Mouse (Mus musculus) hindbrain, embryonic 10.5 days (tissue): ENCODE results near the gene Tbc1d9b. TPM values are rescaled to one million over a fixed set of nuclear protein-coding genes. Genes with fewer than 3 reads are reported as not detected.

Source experiments
- DNase-seq: peaks from one replicate; pipeline ENCODE4 v3.0.0-alpha.2; 2017; ENCODE audit warnings: low spot score
- H3K27ac ChIP-seq: fragments of 300-500 bp; sonication (generic); 2 replicates; pipeline ENCODE4 v1.5.1; 2016; ENCODE audit warnings: mild to moderate bottlenecking, moderate library complexity
- H3K27me3 ChIP-seq: fragments of 300-500 bp; sonication (generic); 2 replicates; pipeline ENCODE4 v1.6.1; 2016; ENCODE audit warnings: mild to moderate bottlenecking; ENCODE audit not compliant: poor library complexity, insufficient read depth, severe bottlenecking
- H3K36me3 ChIP-seq: fragments of 300-500 bp; sonication (generic); 2 replicates; pipeline ENCODE4 v1.6.1; 2016; ENCODE audit warnings: mild to moderate bottlenecking, moderate library complexity
- H3K4me1 ChIP-seq: fragments of 300-500 bp; sonication (generic); replicated peaks from 2 replicates; pipeline ENCODE4 v1.6.1; 2016; ENCODE audit warnings: mild to moderate bottlenecking
- H3K4me3 ChIP-seq: fragments of 300-500 bp; sonication (generic); 2 replicates; pipeline ENCODE4 v1.5.1; 2016; ENCODE audit warnings: mild to moderate bottlenecking, moderate library complexity
- H3K9me3 ChIP-seq: fragments of 300-500 bp; sonication (generic); 2 replicates; pipeline ENCODE4 v1.6.1; 2016; ENCODE audit warnings: mild to moderate bottlenecking, moderate library complexity
- WGBS: fragments of 180-500 bp; shearing (Covaris S2); methylation state at CpG from one replicate; pipeline ENCODE4 v1.1.7; 2016; 5-methylcytosine and 5-hydroxymethylcytosine counted together
- polyA plus RNA-seq: library from polyadenylated mRNA; unstranded; fragments of >200 nt; fragmentation: Nextera tagmentation; extraction: Ambion mirVana; gene quantifications from 2 replicates; pipeline ENCODE4 v1.2.1, GENCODE M21; 2016

The Tbc1d9b gene
- polyA plus RNA-seq, 1 experiment from 2014 or later = 39.3 TPM

DNA sequence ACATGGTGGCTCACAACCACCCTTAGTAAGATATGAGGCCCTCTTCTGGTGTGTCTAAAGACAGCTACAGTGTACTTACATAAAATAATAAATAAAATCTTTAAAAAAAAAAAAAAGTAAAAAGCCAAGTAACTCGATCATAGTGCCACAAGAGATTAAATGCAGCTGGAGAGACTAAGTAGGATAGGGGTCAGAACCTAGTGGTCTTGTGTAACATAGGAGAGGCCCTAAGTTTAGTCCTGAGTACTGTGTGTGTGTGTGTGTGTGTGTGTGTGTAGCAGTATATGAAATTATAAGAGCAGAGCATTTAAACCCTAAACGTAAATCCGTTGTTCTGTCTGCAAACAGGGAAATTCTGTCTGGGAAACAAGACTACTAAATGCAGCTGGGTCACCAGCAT lies 61.1 kb downstream of the Tbc1d9b start:
- Histone ChIP-seq H3K27ac (no peak overlapping the region), H3K9me3 (no peaks in the 10 kb centered on the region), H3K4me3 (no peak overlapping the region), H3K4me1 (no peaks in the 10 kb centered on the region), H3K36me3 (peaks cover 37% of the 10 kb centered on the region), H3K27me3 (no peaks in the 10 kb centered on the region)
- no peak for DNase-seq
- 88% methylated on average over 3 of the region's 3 CpGs for WGBS

- H3K9me3 ChIP-seq = no peaks in the 10 kb centered on the region
- H3K36me3 ChIP-seq = peaks cover 46% of the 10 kb centered on the region
- H3K27ac ChIP-seq = no peak overlapping the region
- WGBS = 81% methylated on average over 7 of the region's 7 CpGs
- H3K4me3 ChIP-seq = no peak overlapping the region
- no peaks in the 10 kb centered on the region for H3K27me3 ChIP-seq
- DNase-seq = no peak
- no peaks in the 10 kb centered on the region for H3K4me1 ChIP-seq
Measured at GRCm38 (mm10) chr11:50194070-50194469, 62.9 kb downstream of the Tbc1d9b start.

DNA sequence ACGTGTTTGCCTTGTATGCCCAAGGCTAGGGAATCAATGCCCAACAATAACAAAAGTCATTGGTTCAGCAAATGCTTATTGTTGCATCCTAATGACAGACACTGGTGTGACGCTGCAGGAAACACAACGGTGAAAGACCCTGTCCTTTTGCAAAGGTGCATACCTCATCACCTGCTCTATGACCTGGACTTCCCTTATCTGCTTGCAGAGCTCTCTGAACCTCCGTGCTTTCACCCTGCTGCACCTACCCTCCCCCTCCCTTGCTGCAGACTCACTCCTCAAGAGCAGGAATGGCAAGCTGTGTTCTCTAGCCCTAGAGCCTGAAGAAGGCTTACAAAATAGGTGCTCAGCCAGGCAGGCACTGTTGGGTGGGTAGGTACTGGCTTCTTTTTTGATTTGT lies 63.6 kb downstream of the Tbc1d9b start:
- H3K9me3 ChIP-seq = no peaks in the 10 kb centered on the region
- H3K27me3 ChIP-seq = no peaks in the 10 kb centered on the region
- peaks cover 53% of the 10 kb centered on the region for H3K36me3 ChIP-seq
- 85% methylated on average over 4 of the region's 4 CpGs for WGBS
- no peak overlapping the region for H3K4me3 ChIP-seq
- no peaks in the 10 kb centered on the region for H3K4me1 ChIP-seq
- no peak for DNase-seq
- H3K27ac ChIP-seq = no peak overlapping the region

GRCm38 (mm10) chr11:50197500-50197899 lies 66.3 kb downstream of the Tbc1d9b start:
- 93% methylated on average over 4 of the region's 4 CpGs for WGBS
- no peaks in the 10 kb centered on the region for H3K4me1 ChIP-seq
- no peak overlapping the region for H3K27ac ChIP-seq
- H3K36me3 ChIP-seq = peaks cover 80% of the 10 kb centered on the region
- DNase-seq = no peak
- H3K27me3 ChIP-seq = no peaks in the 10 kb centered on the region
- no peak overlapping the region for H3K4me3 ChIP-seq
- no peaks in the 10 kb centered on the region for H3K9me3 ChIP-seq

- no peak overlapping the region for H3K4me3 ChIP-seq
- H3K9me3 ChIP-seq = no peaks in the 10 kb centered on the region
- H3K4me1 ChIP-seq = no peaks in the 10 kb centered on the region
- no peaks in the 10 kb centered on the region for H3K27me3 ChIP-seq
- peaks cover 88% of the 10 kb centered on the region for H3K36me3 ChIP-seq
- no peak for DNase-seq
- 91% methylated on average over 4 of the region's 5 CpGs for WGBS
- H3K27ac ChIP-seq = no peak overlapping the region
Measured at GRCm38 (mm10) chr11:50198219-50198846, 67.1 kb downstream of the Tbc1d9b start.

DNA sequence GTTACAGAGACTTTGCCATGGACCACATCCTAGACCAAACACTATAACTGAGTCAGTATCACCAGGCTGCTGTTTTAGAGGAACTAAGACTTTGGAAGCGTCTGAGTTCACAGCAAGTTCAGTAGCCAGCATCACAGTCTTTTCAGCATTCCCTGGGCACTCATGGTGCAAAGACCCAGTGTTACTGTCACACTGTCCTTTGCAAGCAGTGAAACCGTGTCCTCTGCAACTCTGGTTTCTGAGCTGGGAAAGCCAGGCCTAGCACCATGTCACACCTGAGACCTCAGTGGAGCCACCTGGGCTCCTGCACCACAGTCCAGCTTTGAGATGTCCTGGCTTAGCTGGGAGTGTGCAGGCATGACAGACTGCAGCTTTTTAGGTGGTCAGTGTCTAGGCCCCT lies 67.7 kb downstream of the Tbc1d9b start:
- no peaks in the 10 kb centered on the region for H3K4me1 ChIP-seq
- peaks cover 91% of the 10 kb centered on the region for H3K36me3 ChIP-seq
- H3K27ac ChIP-seq = no peak overlapping the region
- no peaks in the 10 kb centered on the region for H3K27me3 ChIP-seq
- no peaks in the 10 kb centered on the region for H3K9me3 ChIP-seq
- no peak overlapping the region for H3K4me3 ChIP-seq
- DNase-seq = no peak
- 96% methylated on average over 2 of the region's 2 CpGs for WGBS

GRCm38 (mm10) chr11:50200613-50201012 lies 69.4 kb downstream of the Tbc1d9b start:
- no peaks in the 10 kb centered on the region for H3K27me3 ChIP-seq
- WGBS = 90% methylated on average over 8 of the region's 8 CpGs
- no peaks in the 10 kb centered on the region for H3K4me1 ChIP-seq
- peaks cover 94% of the 10 kb centered on the region for H3K36me3 ChIP-seq
- DNase-seq = no peak
- H3K4me3 ChIP-seq = no peak overlapping the region
- no peaks in the 10 kb centered on the region for H3K9me3 ChIP-seq
- H3K27ac ChIP-seq = no peak overlapping the region

- H3K4me1 ChIP-seq = no peaks in the 10 kb centered on the region
- no peaks in the 10 kb centered on the region for H3K27me3 ChIP-seq
- no peaks in the 10 kb centered on the region for H3K9me3 ChIP-seq
- H3K36me3 ChIP-seq = peaks cover 96% of the 10 kb centered on the region
- H3K4me3 ChIP-seq = no peak overlapping the region
- 92% methylated on average over 3 of the region's 3 CpGs for WGBS
- no peak for DNase-seq
- no peak overlapping the region for H3K27ac ChIP-seq
Measured at GRCm38 (mm10) chr11:50201590-50201989, 70.4 kb downstream of the Tbc1d9b start.

- H3K36me3 ChIP-seq = peaks cover 96% of the 10 kb centered on the region
- DNase-seq = no peak
- WGBS = 92% methylated on average over 9 of the region's 9 CpGs
Measured at GRCm38 (mm10) chr11:50203302-50203827, 72.2 kb downstream of the Tbc1d9b start.

GRCm38 (mm10) chr11:50205434-50205833 lies 74.2 kb downstream of the Tbc1d9b start:
- no peak overlapping the region for H3K4me3 ChIP-seq
- peaks cover 77% of the 10 kb centered on the region for H3K36me3 ChIP-seq
- H3K4me1 ChIP-seq = peaks cover 10% of the 10 kb centered on the region; the same call in 1 of the 2 replicates
- H3K27me3 ChIP-seq = no peaks in the 10 kb centered on the region
- H3K9me3 ChIP-seq = no peaks in the 10 kb centered on the region
- no peak for DNase-seq
- H3K27ac ChIP-seq = no peak overlapping the region
- WGBS = 95% methylated on average over 3 of the region's 3 CpGs

More at GRCm38 (mm10) chr11:50203302-50203827, 72.2 kb downstream of the Tbc1d9b start:
- Histone ChIP-seq H3K4me1 (no peaks in the 10 kb centered on the region), H3K9me3 (no peaks in the 10 kb centered on the region), H3K27me3 (no peaks in the 10 kb centered on the region), H3K4me3 (no peak overlapping the region), H3K27ac (no peak overlapping the region)

DNA sequence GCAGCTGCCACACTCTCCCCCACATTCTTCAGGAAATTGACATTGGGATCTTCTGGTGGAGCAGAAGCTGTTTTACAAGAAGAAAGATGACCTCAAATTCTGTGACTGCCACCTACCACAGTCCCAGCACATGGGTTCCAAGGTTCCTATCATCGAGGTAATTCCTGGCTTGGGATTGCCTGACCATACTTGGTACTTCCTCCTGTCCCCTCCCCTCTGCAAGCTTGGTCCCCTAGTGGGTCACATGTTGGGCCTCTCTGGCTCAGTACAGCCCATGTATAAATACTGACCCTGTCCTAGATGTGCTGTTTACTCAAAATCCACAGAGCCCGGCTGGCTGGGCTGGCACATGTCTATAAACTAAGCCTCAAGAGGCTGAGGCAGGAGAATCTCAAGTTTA lies 74.8 kb downstream of the Tbc1d9b start:
- no peak for DNase-seq
- H3K4me3 ChIP-seq = no peak overlapping the region
- H3K4me1 ChIP-seq = peaks cover 13% of the 10 kb centered on the region
- H3K9me3 ChIP-seq = no peaks in the 10 kb centered on the region
- peaks cover 71% of the 10 kb centered on the region for H3K36me3 ChIP-seq
- H3K27ac ChIP-seq = no peak overlapping the region
- no peaks in the 10 kb centered on the region for H3K27me3 ChIP-seq
- 86% methylated on average over 2 of the region's 2 CpGs for WGBS

DNA sequence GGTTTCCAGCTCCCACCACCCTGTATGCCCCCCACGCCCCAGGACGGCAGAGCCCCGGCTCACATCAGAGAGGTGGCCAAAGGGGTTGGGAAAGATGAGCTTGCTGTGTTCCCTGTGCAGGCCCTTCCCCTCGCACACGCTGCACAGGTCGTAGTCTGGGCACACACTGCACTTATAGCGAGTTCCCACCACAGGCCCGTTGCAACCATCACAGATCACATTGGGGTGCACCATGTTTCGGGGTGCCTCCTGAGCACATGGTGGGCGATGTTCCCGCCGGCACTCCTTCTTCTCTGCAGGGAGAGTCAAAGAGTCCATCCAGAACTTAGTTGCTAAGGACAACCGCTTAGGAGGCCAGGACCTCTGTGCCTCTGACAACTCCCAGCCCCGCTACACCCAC lies 76.1 kb downstream of the Tbc1d9b start:
- Histone ChIP-seq H3K9me3 (no peaks in the 10 kb centered on the region), H3K36me3 (peaks cover 57% of the 10 kb centered on the region), H3K27me3 (no peaks in the 10 kb centered on the region), H3K27ac (no peak overlapping the region), H3K4me1 (peaks cover 18% of the 10 kb centered on the region), H3K4me3 (no peak overlapping the region)
- DNase-seq = no peak
- 96% methylated on average over 14 of the region's 14 CpGs for WGBS

- no peak overlapping the region for H3K27ac ChIP-seq
- H3K4me1 ChIP-seq = peaks cover 23% of the 10 kb centered on the region
- peaks cover 51% of the 10 kb centered on the region for H3K36me3 ChIP-seq
- WGBS = 94% methylated on average over 5 of the region's 5 CpGs
- DNase-seq = no peak
- no peaks in the 10 kb centered on the region for H3K9me3 ChIP-seq
- no peak overlapping the region for H3K4me3 ChIP-seq
- no peaks in the 10 kb centered on the region for H3K27me3 ChIP-seq
Measured at GRCm38 (mm10) chr11:50208039-50208438, 76.8 kb downstream of the Tbc1d9b start.
